Mouse (Mus musculus) MEL (cell line): ENCODE measurements around the gene D5Ertd579e.

Source experiments
- CTCF ChIP-seq, 3 experiments: IDR thresholded peaks in 2 of 3; conservative IDR thresholded peaks in 1 of 3; 2 replicates each; pipeline ENCODE4 v1.5.1; 2011 to 2012; ENCODE audit warnings: low read length in 3 of 3, low read depth in 2 of 3, mild to moderate bottlenecking in 2 of 3, improper control_type of control experiment in 1 of 3, inconsistent platforms in 1 of 3, mixed read lengths in 1 of 3, moderate library complexity in 1 of 3; ENCODE audit not compliant: control insufficient read depth in 1 of 3, insufficient read depth in 1 of 3, poor library complexity in 1 of 3, severe bottlenecking in 1 of 3
- POLR2A ChIP-seq, 2 experiments: IDR thresholded peaks; 2 replicates each; pipeline ENCODE4 v1.6.1; 2011 to 2012; ENCODE audit warnings: low read length in 2 of 2, mild to moderate bottlenecking in 2 of 2, control low read depth in 1 of 2, improper control_type of control experiment in 1 of 2, low read depth in 1 of 2, moderate library complexity in 1 of 2; ENCODE audit not compliant: control insufficient read depth in 1 of 2, insufficient read depth in 1 of 2, poor library complexity in 1 of 2

GRCm38 (mm10) chr5:36696504-36697300 lies 878 bp upstream of the D5Ertd579e start:
- TF ChIP-seq CTCF (IDR thresholded peaks at IDR 0.05 in 2 of 3, conservative IDR thresholded peaks at IDR 0.05 in 1 of 3; ENCODE audit: control insufficient read depth in 1 of 3, insufficient read depth in 1 of 3, low read depth in 2 of 3, low read length in 3 of 3, poor library complexity in 1 of 3, severe bottlenecking in 1 of 3) (no peak), POLR2A (IDR thresholded peaks at IDR 0.05; ENCODE audit: control insufficient read depth in 1 of 2, insufficient read depth in 1 of 2, low read depth in 1 of 2, low read length in 2 of 2, poor library complexity in 1 of 2) (no peak)
